Mouse (Mus musculus) natural killer cell, adult 2 months (primary cell): ENCODE data around the gene Ppp1r3c.

Experiments used
- DNase-seq, 2 experiments: peaks; one replicate each; pipeline ENCODE4 v3.0.0; 2022; ENCODE audit warnings: low spot score in 2 of 2

The Ppp1r3c gene

DNA sequence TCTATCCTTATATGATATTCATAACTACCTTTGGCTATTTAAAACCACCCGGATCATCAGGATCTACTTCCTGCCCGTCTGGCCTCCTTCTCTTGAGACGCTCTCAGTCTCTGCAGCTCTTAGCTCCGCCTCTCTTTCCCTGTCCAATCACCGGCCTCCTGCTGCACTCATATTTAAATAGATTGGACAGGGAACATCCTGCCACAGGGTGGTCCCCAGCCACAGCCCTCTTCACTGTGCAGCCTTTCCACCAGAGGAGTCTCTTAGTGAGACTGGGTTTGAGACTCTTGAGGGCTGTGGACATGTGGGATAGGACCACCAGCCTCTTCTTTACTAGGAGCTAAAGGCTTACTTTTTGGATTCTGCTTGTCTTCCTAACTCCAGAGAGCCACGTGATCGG lies 20.2 kb downstream of the Ppp1r3c start:
- DNase-seq = no peak

DNA sequence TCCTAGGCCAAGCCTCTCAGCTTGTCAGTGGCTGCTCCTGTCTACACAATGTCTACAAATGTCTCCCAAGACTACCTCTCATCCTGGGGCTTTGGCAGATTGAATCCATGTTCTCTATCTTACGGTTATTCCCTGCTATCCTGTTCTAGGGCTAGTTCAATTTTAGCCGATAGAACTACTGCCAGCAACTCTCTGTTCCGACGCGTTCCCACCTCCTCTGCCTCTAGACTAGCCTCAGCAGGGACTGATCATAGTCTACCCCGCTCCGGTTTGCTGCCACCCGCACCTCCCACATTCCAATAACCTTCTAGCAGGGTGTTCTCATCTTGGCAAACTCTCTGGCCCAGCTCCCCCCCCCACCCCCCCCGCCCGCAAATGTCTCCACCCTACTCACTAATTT lies 20.9 kb downstream of the Ppp1r3c start:
- DNase-seq = no peak

DNA sequence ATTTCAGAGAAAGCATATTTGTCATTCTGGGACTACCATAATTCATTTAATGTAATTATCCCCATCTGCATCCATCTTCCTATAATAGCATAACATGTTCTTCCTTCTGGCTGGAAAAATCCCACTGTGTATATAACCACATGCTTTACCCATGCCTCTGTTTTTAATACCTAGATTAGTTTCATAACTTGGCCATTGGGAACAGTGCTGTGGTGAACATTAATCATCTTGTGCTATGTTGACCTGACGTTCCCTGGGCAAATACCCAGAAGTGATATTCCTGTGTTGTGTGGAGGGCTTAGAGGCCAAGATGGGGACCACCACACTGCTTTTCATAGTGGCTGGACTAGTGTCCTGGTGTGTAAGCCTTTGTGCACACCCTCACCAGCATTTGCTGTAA lies 22.0 kb downstream of the Ppp1r3c start:
- no peak for DNase-seq

DNA sequence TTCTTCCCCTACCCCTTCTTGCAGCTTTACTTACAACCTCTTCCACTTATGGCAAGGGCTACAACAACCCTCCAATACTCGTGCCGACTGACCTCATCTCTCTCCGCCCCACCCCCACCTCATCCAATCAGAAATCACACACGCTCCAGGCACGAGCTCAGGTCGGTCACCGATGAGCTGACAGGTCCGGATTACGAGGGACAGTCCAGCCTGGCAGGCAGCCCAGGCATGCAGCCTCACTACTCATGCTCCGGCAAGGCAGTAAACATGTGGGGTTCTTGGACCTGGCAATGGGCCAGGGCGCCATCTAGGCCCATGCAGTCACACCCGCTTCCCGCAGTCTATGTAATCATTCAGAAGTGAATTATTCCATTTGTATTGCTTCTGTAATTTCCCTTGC lies 23.4 kb downstream of the Ppp1r3c start:
- no peak for DNase-seq

DNA sequence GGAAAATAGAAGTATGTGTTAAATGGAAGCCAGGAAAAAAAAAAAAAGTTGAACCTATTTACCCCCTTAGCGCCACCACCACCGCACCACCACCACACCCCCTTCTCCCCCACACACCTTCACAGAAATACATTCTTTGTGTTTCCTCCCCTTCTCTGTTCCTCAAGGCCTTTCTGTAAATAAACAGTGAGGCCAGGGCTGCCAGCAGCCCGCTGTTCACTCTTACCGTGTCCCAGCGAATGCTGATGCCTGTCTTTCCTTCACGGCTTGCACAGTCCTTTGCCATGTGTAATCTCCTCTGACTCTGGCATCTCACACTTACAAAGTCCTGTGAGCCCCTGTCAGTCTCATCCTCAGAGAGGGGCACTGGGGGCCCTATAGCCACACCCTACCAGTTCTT lies 30.3 kb downstream of the Ppp1r3c start:
- no peak for DNase-seq

DNA sequence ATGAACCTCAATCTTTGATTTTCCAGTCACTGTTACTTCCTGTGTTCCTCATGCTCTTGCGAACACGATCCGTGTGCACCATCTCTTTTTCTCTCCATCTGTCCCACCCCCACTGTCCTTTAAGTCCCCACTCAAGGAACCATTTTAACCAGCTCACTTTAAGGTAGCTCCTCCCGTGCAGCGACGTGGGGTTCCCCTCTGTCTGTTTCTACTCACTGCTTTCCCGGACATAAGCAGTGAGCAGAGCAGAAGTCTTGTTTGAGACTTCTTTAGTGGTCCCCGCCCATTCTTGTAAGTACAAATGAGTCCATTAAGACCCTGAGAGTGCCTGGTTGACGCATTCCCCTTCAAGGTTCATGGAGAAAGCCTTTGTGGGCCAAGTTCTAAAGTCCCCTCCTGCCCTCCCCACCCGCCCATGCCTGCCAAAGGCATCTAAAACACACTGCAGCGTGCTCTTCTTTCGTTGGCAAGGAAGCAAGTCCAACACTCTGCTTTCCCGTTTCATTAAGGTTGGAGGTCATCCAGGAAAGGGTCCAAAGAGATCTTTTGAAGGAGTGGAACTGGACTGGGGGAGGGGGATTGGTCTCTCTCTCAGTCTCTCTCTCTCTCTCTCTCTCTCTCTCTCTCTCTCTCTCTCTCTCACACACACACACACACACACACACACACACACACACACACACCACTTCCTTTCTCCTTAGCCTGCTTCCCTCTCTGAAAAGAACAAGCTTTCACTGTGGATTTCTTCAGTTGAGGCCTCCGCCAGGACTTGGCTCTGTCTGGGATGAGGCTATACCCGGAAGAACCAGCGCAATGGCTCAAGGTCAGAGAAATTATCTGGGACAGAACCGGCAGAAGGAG lies 30.9 kb downstream of the Ppp1r3c start:
- no peak for DNase-seq

DNA sequence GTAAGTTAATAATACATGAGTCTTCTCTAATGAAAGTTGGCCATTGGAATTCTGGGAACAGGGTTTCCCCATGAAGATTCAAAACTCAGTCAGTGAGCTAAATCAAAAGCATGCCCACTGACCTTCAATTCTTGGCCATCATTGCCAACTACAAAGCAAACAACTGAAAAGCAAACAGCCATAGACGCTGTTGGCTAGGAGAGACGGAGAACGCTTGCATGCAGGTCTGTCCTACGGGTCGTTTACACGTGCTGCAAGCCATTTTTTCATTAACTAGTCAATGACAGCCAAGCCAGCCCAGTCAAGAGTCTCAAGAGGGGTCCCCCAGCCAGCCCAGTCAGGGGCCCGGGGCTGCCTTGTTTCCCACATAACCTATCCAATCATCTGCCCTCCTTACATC lies 31.7 kb downstream of the Ppp1r3c start:
- no peak for DNase-seq

DNA sequence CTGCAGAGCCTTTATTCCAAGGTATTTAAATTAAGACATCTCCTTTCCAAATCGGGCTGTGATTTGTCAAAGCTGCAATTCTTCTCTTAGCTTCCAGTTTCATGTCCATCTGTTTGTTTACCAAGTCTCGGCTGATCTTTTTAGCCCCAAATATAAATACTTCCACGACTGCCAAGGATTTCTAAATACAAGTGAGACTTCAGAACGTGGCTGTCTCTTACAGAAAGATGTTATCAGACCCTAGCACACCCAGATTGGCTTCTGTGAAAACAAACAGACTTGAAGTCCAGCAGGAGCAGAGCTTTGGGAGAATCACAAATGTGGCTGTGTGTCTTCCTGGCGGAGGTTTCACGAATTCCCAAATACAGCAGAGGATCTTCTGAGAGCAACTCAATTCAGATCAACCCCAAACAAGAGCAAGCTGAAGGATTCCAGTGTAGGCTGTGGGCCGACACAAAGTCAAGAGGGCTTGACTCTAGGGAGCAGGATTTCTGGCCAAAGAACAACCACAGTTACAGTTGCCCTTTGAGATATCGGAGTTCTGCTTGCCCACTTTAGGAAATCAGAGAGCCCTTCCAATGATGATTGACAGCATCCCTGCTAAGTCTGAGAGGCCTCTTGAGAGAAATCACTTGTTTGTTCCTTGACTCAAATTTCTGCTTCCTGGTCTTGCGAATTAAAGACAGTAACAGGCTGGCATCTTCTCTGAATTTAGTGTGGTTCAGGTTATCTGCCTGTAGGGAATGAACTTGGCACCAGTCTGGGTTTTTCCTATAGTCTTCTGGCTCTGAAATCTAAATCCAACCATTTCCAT lies 34.4 kb downstream of the Ppp1r3c start:
- no peak for DNase-seq

DNA sequence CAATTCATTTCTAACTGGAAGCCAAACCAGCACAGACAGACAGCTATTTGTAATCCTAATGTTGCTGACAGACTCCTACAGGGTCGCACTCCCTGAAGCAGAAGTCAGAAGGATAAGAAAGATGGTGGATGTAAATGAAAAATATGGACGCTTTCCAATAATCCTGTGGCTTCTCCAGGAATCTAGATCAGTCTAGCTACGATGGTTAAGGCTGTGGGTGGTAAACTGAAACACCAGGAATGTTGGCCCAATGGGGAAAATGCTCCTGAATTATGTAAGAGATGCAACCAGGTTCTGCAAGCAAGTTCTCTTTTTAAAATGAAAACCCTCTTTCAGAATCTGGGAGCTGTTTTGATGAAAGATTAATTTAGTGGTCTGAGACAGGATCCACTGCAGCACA lies 35.1 kb downstream of the Ppp1r3c start:
- no peak for DNase-seq

DNA sequence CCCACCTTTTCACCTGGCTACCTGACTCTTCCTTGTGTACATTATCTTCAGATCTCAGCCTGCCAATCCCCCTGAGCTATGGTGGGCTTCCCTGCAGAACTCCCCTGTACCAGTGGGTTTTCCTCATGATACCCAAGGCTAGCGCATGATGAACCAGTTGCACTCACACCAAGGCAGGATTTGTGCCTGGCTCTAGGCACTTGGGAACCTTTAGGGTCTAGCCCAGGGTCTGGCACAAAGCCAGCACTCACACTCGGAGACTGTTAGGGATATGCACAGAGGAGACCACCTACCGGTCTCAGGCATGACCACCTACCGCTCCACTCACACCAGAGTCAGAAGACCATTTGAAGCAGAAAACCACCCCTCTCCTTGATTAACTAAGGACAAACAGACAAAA lies 35.5 kb downstream of the Ppp1r3c start:
- DNase-seq = no peak

DNA sequence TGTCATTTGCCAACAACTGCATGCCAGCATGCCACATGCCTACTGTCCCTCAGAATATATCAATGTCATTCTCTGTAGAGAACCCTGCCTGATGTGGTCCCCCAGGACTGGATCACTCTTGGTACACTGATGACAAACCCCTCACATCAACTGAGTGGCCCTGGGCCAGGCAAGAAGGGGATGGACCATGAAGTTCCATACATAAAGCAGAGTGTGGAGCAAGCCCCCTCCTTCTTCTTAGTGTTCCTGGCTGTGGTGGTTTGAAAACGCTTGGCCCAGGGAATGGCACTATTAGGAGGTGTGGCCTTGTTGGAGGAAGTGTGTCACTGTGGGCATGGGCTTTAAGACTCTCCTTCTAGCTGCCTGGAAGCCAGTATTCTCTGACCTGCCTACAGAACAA lies 37.3 kb downstream of the Ppp1r3c start:
- DNase-seq = no peak

DNA sequence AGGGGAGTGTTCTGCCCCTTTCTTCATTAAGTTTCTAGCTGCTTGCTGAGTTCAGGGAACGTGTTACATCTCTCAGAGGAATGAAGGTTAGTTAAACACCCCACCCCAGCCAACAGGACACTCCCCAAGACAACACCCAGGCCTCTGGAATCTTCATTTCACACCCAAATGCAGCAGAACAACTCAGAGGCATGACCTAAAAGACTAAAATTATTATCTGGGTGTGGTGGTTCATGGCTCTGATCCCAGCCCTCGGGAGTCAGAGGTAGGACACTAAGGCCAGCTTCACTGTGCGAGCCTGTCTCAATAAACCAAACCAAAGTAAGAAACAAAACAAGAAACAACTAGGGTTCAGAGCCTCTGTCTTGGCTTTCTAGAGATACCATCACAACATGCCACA lies 38.3 kb downstream of the Ppp1r3c start:
- no peak for DNase-seq

DNA sequence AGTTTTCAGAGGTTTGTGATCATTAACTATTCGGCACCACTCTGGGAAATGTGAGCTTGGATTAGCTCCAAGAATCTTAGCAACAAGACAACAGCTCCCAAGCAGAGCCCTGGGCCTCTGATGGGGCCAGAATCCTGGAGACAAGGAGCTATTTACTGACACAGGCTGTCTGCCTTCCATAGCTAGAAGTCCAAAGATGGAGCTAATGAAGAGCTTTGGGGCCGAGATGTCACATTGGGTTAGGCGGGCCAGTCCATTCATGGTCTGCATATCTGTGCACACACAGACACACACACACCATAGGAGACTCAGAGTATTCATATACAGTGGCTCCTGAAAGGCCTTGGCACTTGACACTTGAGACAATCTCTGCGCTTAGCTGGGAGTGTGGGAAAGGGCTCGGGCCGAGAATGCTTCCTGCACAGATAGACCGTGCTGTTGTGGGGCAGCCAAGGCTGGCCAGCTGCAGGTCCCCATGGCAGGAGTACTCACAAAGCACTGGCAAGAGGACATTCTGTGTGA lies 39.8 kb downstream of the Ppp1r3c start:
- no peak for DNase-seq

DNA sequence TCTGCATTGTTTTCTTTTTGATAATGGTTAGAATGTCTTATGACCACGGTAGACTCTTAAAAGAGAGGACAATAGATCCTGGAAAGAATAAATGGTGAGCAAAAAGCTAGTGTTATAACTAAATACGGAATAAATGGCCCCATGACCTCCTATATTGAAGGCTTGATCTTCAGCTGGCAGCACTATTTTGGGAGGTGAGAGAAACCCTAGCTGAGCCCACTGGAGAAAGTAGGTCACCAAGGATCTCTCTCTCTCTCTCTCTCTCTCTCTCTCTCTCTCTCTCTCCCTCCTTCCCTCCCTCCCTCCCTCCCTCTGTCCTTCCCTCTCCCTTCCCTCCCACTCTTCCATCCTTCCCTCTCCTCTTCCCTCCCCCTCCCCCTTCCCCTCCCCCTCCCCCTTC lies 42.9 kb downstream of the Ppp1r3c start:
- DNase-seq = no peak

DNA sequence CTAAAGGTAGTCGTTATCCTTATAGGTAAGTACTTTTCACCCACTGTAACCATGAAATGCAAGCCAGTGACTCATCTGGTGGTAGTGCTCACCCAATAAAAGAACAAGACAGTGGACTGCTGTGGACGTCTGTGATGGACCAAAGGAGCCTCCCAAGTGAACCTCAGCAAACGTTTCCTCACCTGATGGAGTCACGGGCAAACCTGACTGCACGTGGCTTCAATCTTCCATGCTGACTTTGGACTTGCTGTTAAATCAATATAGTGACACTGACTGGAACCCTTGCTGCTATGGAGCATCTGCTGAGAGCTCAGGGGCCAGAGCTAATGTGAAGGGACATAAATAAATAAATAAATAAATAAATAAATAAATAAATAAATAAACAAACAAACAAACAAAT lies 44.5 kb downstream of the Ppp1r3c start:
- DNase-seq = no peak

DNA sequence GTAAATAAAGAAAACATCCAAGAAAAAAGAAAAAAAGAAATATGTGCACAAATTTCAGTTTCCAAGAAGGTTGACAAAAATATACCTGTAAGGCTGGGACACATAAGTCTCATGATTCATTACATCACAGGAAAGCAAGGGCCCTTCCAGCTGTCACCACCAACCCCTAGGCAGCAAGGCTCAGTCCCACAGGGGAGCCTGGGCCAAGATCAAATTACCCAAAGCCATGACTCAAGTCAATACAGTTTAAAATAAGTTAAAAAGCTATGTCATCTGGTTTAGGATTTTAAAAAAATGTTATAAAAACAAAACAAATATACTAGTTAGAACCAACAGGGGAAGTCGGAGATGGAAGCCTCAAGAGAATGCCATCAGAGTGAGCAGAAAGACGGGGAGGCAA lies 45.2 kb downstream of the Ppp1r3c start:
- DNase-seq = no peak

DNA sequence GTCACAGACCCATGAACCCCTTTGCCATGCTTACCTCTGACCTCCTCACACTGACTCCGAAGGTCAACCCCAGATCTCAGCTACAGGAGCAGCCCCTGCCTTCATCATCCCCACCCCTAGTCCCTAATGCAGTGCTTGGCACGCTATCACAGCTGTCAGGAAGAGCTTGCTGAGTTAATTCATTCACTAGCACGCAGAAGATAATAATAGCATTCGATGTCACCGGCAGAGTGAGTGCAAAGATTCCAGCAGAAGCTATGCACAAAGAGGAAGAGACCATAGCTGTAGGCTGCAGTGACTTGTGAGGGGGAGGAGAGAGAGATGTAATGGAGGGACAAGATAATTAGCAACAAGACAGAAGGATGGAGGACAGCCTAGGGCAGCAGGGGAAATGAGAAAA lies 47.2 kb downstream of the Ppp1r3c start:
- DNase-seq = no peak

DNA sequence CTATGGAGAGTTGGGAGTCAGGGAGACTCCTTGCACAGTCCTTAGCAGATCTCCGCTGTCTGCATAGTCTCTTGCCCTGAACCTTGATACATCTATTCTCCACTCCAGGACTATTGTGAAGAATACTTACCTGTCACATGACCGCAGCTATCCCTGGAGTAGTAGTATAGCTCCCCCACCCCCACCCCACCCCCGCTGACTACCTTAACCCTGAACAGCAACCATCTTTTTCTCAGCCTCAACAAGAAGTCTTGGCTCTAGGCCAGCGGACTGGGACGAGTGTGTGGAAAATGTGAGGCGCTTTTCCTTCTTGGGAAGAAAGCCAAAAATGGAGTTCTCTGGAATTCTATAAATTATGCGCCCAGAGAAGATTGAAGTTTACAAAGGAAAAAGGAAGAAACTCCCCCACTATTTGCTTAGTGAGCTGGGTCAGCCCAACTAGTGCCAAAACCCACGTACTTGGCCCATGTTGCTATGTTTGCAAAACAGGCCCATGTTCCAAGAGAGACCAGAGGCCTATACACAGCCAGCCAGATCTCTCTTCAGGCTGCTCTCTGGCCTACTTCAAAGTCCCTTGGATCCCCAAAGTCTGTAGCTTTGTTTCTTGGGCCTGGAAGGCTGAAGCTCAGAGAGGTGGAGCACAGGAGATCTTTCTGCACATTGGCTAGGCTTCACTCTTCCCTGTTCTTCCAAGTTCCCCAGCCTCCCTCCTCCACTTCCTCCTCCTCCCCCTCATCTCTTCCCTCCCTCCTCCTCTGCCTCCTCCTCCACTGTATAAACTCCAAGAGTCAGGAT lies 48.4 kb downstream of the Ppp1r3c start:
- no peak for DNase-seq

DNA sequence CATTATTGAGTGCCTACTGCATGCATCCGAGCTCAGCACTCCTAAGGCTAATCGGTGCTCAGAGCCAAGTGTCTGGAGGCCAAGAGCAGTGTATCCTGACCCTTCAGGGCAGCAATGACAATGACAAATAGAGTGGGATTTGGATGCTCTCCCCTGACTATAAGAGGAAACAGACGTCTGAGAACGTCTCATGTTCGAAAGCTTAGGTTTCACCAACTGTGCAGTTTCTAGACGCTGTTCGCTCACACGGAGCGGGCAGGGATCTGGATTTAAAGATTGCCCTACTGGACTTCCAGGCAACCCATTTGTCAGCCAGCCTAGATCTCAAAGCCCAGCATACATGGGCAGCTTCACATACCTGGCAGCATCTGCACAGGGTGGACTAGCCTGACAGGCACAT lies 49.4 kb downstream of the Ppp1r3c start:
- DNase-seq = no peak

DNA sequence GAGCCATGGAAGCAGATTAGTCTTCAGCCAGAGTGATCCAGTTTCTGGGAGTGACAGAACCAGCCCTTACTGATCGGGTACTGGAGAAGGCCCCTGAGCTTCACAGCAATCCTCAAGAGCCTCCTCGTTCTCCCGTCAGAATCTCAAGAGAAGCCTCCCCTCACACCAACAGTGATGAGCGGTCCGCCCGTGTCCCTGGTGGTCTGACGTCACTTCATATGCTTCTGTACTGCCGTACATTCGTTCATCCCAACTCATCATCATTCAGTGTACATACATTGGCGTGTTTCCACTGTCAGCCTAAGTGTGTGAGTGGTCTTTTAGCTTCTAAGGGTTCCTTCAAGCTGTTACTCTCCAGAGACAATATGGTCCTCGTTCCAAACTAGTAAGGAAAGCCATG lies 50.4 kb downstream of the Ppp1r3c start:
- no peak for DNase-seq

DNA sequence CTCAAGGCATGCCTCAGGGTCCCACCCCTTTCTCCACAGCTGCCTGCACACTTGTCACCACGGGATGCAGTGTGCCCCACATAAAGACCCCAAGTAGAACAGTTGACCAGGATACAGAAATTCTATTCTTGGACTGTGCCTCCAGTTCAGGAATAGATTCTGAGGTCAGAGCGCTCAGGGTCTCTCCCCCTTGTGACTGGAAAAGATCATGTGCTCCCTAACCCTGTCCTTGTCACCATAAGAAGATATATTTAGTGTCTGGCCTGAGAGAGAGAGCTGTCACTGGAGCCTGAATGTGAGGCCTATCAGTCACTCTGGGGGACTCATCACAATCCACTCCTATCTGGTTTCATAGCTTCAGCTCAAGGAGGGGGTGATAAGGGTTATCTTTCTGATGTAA lies 53.9 kb downstream of the Ppp1r3c start:
- DNase-seq = no peak
